Mouse (Mus musculus) forebrain, postnatal 0 days (tissue): ENCODE results near the gene Defb15. TPM values are rescaled to one million over a fixed set of nuclear protein-coding genes. Genes with fewer than 3 reads are reported as not detected.
"Not testable (repeated sequence)": the region's sequence is repeated elsewhere in the genome, so short reads cannot be mapped to it uniquely, and the experiment has no call there.

Experiments
- ATAC-seq: fragments of 200-750 bp; cut with Nextera tagmentation; 2 replicates; pipeline ENCODE4 v1.8.0; 2017; ENCODE audit warnings: mild to moderate bottlenecking, moderate library complexity
- DNase-seq: peaks from one replicate; pipeline ENCODE4 v3.0.0-alpha.2; 2015
- H3K27ac ChIP-seq: fragments of 300-500 bp; sonication (generic); 2 replicates; pipeline ENCODE4 v1.5.1; 2014; ENCODE audit warnings: low read depth, mild to moderate bottlenecking, antibody characterized with exemption, low read length, moderate library complexity, mixed read lengths
- H3K27me3 ChIP-seq: fragments of 300-500 bp; sonication (generic); 2 replicates; pipeline ENCODE4 v1.6.1; 2014; ENCODE audit warnings: mild to moderate bottlenecking, low read length, mixed read lengths; ENCODE audit not compliant: insufficient read depth
- H3K36me3 ChIP-seq: fragments of 300-500 bp; sonication (generic); 2 replicates; pipeline ENCODE4 v1.6.1; 2014; ENCODE audit warnings: mild to moderate bottlenecking, moderate library complexity; ENCODE audit not compliant: insufficient read depth
- H3K4me1 ChIP-seq: fragments of 300-500 bp; sonication (generic); 2 replicates; pipeline ENCODE4 v1.6.1; 2014; ENCODE audit warnings: antibody characterized with exemption; ENCODE audit not compliant: insufficient read depth
- H3K4me2 ChIP-seq: fragments of 300-500 bp; sonication (generic); 2 replicates; pipeline ENCODE4 v1.6.1; 2014; ENCODE audit warnings: low read depth, mild to moderate bottlenecking, moderate library complexity
- H3K4me3 ChIP-seq: fragments of 300-500 bp; sonication (generic); 2 replicates; pipeline ENCODE4 v1.5.1; 2014; ENCODE audit warnings: low read depth, low read length, mixed read lengths
- H3K9ac ChIP-seq: fragments of 300-500 bp; sonication (generic); 2 replicates; pipeline ENCODE4 v1.6.1; 2014; ENCODE audit warnings: mild to moderate bottlenecking
- H3K9me3 ChIP-seq: fragments of 300-500 bp; sonication (generic); 2 replicates; pipeline ENCODE4 v1.6.1; 2016; ENCODE audit warnings: low read length
- CTCF ChIP-seq: sonication (generic); IDR thresholded peaks from 2 replicates; pipeline ENCODE4 v1.5.1; 2016; ENCODE audit warnings: antibody characterized with exemption, control low read depth, low read depth
- WGBS: fragments of 180-500 bp; shearing (Covaris S2); extraction: QIAGEN DNeasy Blood & Tissue Kit; methylation state at CpG from one replicate; pipeline ENCODE4 v1.1.7; 2014; 5-methylcytosine and 5-hydroxymethylcytosine counted together
- polyA plus RNA-seq: library from polyadenylated mRNA; unstranded; fragments of >200 nt; fragmentation: Nextera tagmentation; extraction: Ambion mirVana; gene quantifications from 2 replicates; pipeline ENCODE4 v1.2.1, GENCODE M21; 2015
- total RNA-seq: library from RNA; depleted of rRNA; stranded (reverse); fragments of >200 nt; gene quantifications from 2 replicates; pipeline ENCODE4 v1.2.3, GENCODE M21; 2014; rRNA removed

Gene Defb15
- total and polyA plus RNA-seq, 2 experiments from 2014 or later: not detected

- no peak for TF ChIP-seq CTCF
- no peaks in the 10 kb centered on the region for H3K36me3 ChIP-seq
- no peak overlapping the region for H3K27ac ChIP-seq
- no peaks in the 10 kb centered on the region for H3K4me1 ChIP-seq
- no peak overlapping the region for H3K4me2 ChIP-seq
- H3K9me3 ChIP-seq: no peaks in the 10 kb centered on the region
- H3K9ac ChIP-seq: no peak overlapping the region
- DNase-seq (no peak), ATAC-seq (no peak)
- no peak overlapping the region for H3K4me3 ChIP-seq
- WGBS: 0% methylated on average over 1 of the region's 1 CpGs
- no peaks in the 10 kb centered on the region for H3K27me3 ChIP-seq
Observed at GRCm38 (mm10) chr8:21911931-21912330, 20.6 kb downstream of the Defb15 start.

DNA sequence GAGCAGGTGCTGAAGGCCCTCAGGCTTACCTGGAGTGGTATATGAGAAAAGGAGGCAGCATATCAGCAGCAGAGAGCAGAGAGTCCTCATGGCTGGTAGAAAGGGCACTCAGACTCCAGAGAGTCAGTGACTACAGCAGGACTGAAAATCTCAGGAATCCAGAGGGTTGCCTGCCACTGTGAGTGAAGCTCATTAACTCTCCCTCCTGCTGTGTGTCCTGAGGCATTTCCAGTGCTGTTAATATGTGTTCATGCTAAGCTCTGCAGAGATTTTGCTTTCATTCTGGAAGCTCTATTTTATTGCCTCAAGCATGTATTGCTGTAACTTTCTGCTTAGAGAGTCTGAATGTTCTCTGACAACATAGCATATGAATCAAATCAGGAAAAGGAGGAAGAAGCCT lies 26.2 kb downstream of the Defb15 start, which contains the start of gene Defb11:
Gene Defb11, minus strand, starts transcription at position 123 of the 400 bp plus-strand sequence.
- not testable (repeated sequence) for DNase-seq, H3K9ac ChIP-seq, ATAC-seq, H3K9me3 ChIP-seq, H3K4me3 ChIP-seq, H3K27me3 ChIP-seq, H3K4me1 ChIP-seq, H3K4me2 ChIP-seq, H3K36me3 ChIP-seq, H3K27ac ChIP-seq

DNA sequence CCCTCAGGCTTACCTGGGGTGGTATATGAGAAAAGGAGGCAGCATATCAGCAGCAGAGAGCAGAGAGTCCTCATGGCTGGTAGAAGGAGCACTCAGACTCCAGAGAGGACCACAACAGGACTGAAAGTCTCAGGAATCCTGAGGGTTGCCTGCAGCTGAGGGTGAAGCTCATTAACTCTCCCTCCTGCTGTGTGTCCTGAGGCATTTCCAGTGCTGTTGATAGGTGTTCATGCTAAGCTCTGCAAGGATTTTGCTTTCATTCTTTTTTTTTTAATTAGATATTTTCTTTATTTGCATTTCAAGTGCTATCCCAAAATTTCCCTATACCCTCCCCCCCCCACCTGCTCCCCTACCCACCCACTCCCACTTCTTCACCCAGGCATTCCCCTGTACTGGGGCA lies 47.2 kb downstream of the Defb15 start, which contains the start of gene Defb9:
Gene Defb9, minus strand, starts transcription at position 101 of the 400 bp plus-strand sequence.
- H3K4me3 ChIP-seq, H3K9me3 ChIP-seq, H3K27ac ChIP-seq, H3K4me2 ChIP-seq, H3K27me3 ChIP-seq, H3K9ac ChIP-seq, ATAC-seq, H3K36me3 ChIP-seq, H3K4me1 ChIP-seq, DNase-seq: not testable (repeated sequence)

Other genes with a start within 250 kb of the Defb15 start
- not detected in 2 replicates for gene AY761184, start 229.1 kb downstream of the Defb15 start, total RNA-seq
- not detected in 2 replicates for gene AY761184, start 229.1 kb downstream of the Defb15 start, polyA plus RNA-seq
- not detected in 2 replicates for gene Defa24, start 198.2 kb downstream of the Defb15 start, total RNA-seq
- gene Defa24, start 198.2 kb downstream of the Defb15 start, polyA plus RNA-seq: not detected in 2 replicates
- gene Defb50, start 109.2 kb downstream of the Defb15 start, total RNA-seq: not detected in 2 replicates
- not detected in 2 replicates for gene Defb50, start 109.2 kb downstream of the Defb15 start, polyA plus RNA-seq
- gene Defb2, start 92.8 kb downstream of the Defb15 start, total RNA-seq: not detected in 2 replicates
- not detected in 2 replicates for gene Defb2, start 92.8 kb downstream of the Defb15 start, polyA plus RNA-seq
- not detected in 2 replicates for gene Defb10, start 73.8 kb downstream of the Defb15 start, total RNA-seq
- gene Defb10, start 73.8 kb downstream of the Defb15 start, polyA plus RNA-seq: not detected in 2 replicates
- not detected in 2 replicates for gene Defb9, start 47.3 kb downstream of the Defb15 start, total RNA-seq
- 0.88 and 1.2 TPM in 2 replicates for gene Defb9, start 47.3 kb downstream of the Defb15 start, polyA plus RNA-seq
- not detected in 2 replicates for gene Defb11, start 26.3 kb downstream of the Defb15 start, total RNA-seq
- 18.1 and 25.9 TPM in 2 replicates for gene Defb11, start 26.3 kb downstream of the Defb15 start, polyA plus RNA-seq
- gene Defb35, start 5.6 kb upstream of the Defb15 start, total RNA-seq: not detected in 2 replicates
- not detected in 2 replicates for gene Defb35, start 5.6 kb upstream of the Defb15 start, polyA plus RNA-seq
- not detected in 2 replicates for gene Defb13, start 14.1 kb upstream of the Defb15 start, total RNA-seq
- gene Defb13, start 14.1 kb upstream of the Defb15 start, polyA plus RNA-seq: not detected in 2 replicates
- not detected in 2 replicates for gene Fam90a1a, start 26.0 kb upstream of the Defb15 start, total RNA-seq
- gene Fam90a1a, start 26.0 kb upstream of the Defb15 start, polyA plus RNA-seq: not detected in 2 replicates
- gene Ccdc70, start 37.1 kb upstream of the Defb15 start, total RNA-seq: not detected in 2 replicates
- gene Ccdc70, start 37.1 kb upstream of the Defb15 start, polyA plus RNA-seq: not detected in 2 replicates
- 2.4 and 3.6 TPM in 2 replicates for gene Atp7b, start 127.6 kb upstream of the Defb15 start, total RNA-seq
- 0.84 and 1.2 TPM in 2 replicates for gene Atp7b, start 127.6 kb upstream of the Defb15 start, polyA plus RNA-seq
- 32.0 and 44.6 TPM in 2 replicates for gene Alg11, start 128.0 kb upstream of the Defb15 start, total RNA-seq
- 22.3 and 29.1 TPM in 2 replicates for gene Alg11, start 128.0 kb upstream of the Defb15 start, polyA plus RNA-seq
- 0.77 and 3.5 TPM in 2 replicates for gene Nek5, start 192.3 kb upstream of the Defb15 start, total RNA-seq
- 0.92 and 1.2 TPM in 2 replicates for gene Nek5, start 192.3 kb upstream of the Defb15 start, polyA plus RNA-seq
- 4.6 and 7.1 TPM in 2 replicates for gene Nek3, start 233.7 kb upstream of the Defb15 start, total RNA-seq
- 4.3 and 5.9 TPM in 2 replicates for gene Nek3, start 233.7 kb upstream of the Defb15 start, polyA plus RNA-seq